Mouse (Mus musculus) embryonic facial prominence, embryonic 11.5 days (tissue): Measurements from ENCODE around the gene Slc20a1. TPM values are rescaled to one million over a fixed set of nuclear protein-coding genes. Genes with fewer than 3 reads are reported as not detected.

ENCODE experiments used
- ATAC-seq: fragments of 200-750 bp; cut with Nextera tagmentation; replicated peaks from 2 replicates; pipeline ENCODE4 v1.8.0; 2017; ENCODE audit warnings: low read depth; ENCODE audit not compliant: insufficient number of reproducible peaks, low FRiP score, low TSS enrichment
- DNase-seq: peaks from one replicate; pipeline ENCODE4 v3.0.0-alpha.2; 2015; ENCODE audit warnings: low spot score
- H3K27ac ChIP-seq: fragments of 300-500 bp; sonication (generic); replicated peaks from 2 replicates; pipeline ENCODE4 v1.5.1; 2014; ENCODE audit warnings: mild to moderate bottlenecking, low read depth, low read length, control low read depth
- H3K27me3 ChIP-seq: fragments of 300-500 bp; sonication (generic); 2 replicates; pipeline ENCODE4 v1.6.1; 2014; ENCODE audit warnings: mild to moderate bottlenecking, low read length, moderate library complexity, mixed read lengths; ENCODE audit not compliant: control insufficient read depth, insufficient read depth
- H3K36me3 ChIP-seq: fragments of 300-500 bp; sonication (generic); replicated peaks from 2 replicates; pipeline ENCODE4 v1.6.1; 2014; ENCODE audit warnings: low read depth, mild to moderate bottlenecking, low read length, moderate library complexity, mixed read lengths; ENCODE audit not compliant: control insufficient read depth, insufficient read depth
- H3K4me1 ChIP-seq: fragments of 300-500 bp; sonication (generic); 2 replicates; pipeline ENCODE4 v1.6.1; 2014; ENCODE audit warnings: low read length, mixed read lengths; ENCODE audit not compliant: control insufficient read depth, insufficient read depth
- H3K4me2 ChIP-seq: fragments of 300-500 bp; sonication (generic); 2 replicates; pipeline ENCODE4 v1.6.1; 2014; ENCODE audit warnings: low read depth, mild to moderate bottlenecking, control low read depth, low read length, moderate library complexity
- H3K4me3 ChIP-seq: fragments of 300-500 bp; sonication (generic); 2 replicates; pipeline ENCODE4 v1.5.1; 2014; ENCODE audit warnings: low read depth, low read length, control low read depth
- H3K9ac ChIP-seq: fragments of 300-500 bp; sonication (generic); replicated peaks from 2 replicates; pipeline ENCODE4 v1.6.1; 2014; ENCODE audit warnings: mild to moderate bottlenecking, control low read depth, low read length
- H3K9me3 ChIP-seq: fragments of 300-500 bp; sonication (generic); replicated peaks from 2 replicates; pipeline ENCODE4 v1.6.1; 2016; ENCODE audit warnings: mild to moderate bottlenecking, low read length, inconsistent platforms, mixed read lengths; ENCODE audit not compliant: control insufficient read depth
- WGBS: fragments of 180-500 bp; shearing (Covaris S2); extraction: QIAGEN DNeasy Blood & Tissue Kit; methylation state at CpG from one replicate; pipeline ENCODE4 v1.1.7; 2014; 5-methylcytosine and 5-hydroxymethylcytosine counted together
- polyA plus RNA-seq: library from polyadenylated mRNA; unstranded; fragments of >200 nt; fragmentation: Nextera tagmentation; extraction: Ambion mirVana; gene quantifications from 2 replicates; pipeline ENCODE4 v1.2.1, GENCODE M21; 2014

Slc20a1 gene
- polyA plus RNA-seq: 50.5 and 51.6 TPM in 2 replicates

- peak; percentile 99 for ATAC-seq
- Histone ChIP-seq H3K4me2 (peak within 1 kb of the TSS; percentile 89), H3K27ac (peak within 1 kb of the TSS; percentile 82), H3K4me3 (peak within 1 kb of the TSS; percentile 86), H3K27me3 (no peaks in the 10 kb centered on the region), H3K9me3 (no peaks in the 10 kb centered on the region), H3K36me3 (no peaks in the 10 kb centered on the region; the same call in none of the 2 replicates), H3K9ac (peak within 1 kb of the TSS; percentile 95), H3K4me1 (no peaks in the 10 kb centered on the region)
- under 1% methylated on average over 87 of the region's 96 CpGs for WGBS
- DNase-seq: peak; percentile 98
These were observed at the start of gene Slc20a1 for GRCm38 (mm10) chr2:129198436-129199327. Slc20a1 (plus strand) TSS chr2:129198764.

- 54% methylated on average over 2 of the region's 2 CpGs for WGBS
- no peaks in the 10 kb centered on the region for H3K27me3 ChIP-seq
- ATAC-seq (no peak), DNase-seq (peak; percentile 4)
- no peaks in the 10 kb centered on the region for H3K4me1 ChIP-seq
- no peaks in the 10 kb centered on the region for H3K9me3 ChIP-seq
- H3K9ac ChIP-seq: no peak overlapping the region
- no peak overlapping the region for H3K4me3 ChIP-seq
- no peak overlapping the region for H3K27ac ChIP-seq
- no peaks in the 10 kb centered on the region for H3K36me3 ChIP-seq
- no peak overlapping the region for H3K4me2 ChIP-seq
These were observed 49.7 kb upstream of the Slc20a1 start for GRCm38 (mm10) chr2:129148836-129149235.

GRCm38 (mm10) chr2:129150386-129150785, 48.2 kb upstream of the Slc20a1 start:
- no peaks in the 10 kb centered on the region for H3K27me3 ChIP-seq
- ATAC-seq (no peak), DNase-seq (no peak)
- H3K4me3 ChIP-seq: no peak overlapping the region
- H3K9me3 ChIP-seq: no peaks in the 10 kb centered on the region
- H3K4me2 ChIP-seq: no peak overlapping the region
- WGBS: 80% methylated on average over 5 of the region's 5 CpGs
- H3K27ac ChIP-seq: no peak overlapping the region
- H3K4me1 ChIP-seq: no peaks in the 10 kb centered on the region
- no peak overlapping the region for H3K9ac ChIP-seq
- no peaks in the 10 kb centered on the region for H3K36me3 ChIP-seq

- 90% methylated on average over 9 of the region's 9 CpGs for WGBS
These were observed 47.5 kb upstream of the Slc20a1 start for GRCm38 (mm10) chr2:129151111-129151510.

GRCm38 (mm10) chr2:129152751-129153150, 45.8 kb upstream of the Slc20a1 start:
- H3K9ac ChIP-seq: no peak overlapping the region
- no peaks in the 10 kb centered on the region for H3K27me3 ChIP-seq
- no peaks in the 10 kb centered on the region for H3K9me3 ChIP-seq
- H3K4me2 ChIP-seq: no peak overlapping the region
- H3K27ac ChIP-seq: no peak overlapping the region
- no peaks in the 10 kb centered on the region for H3K4me1 ChIP-seq
- WGBS: 79% methylated on average over 1 of the region's 1 CpGs
- ATAC-seq (no peak), DNase-seq (no peak)
- no peaks in the 10 kb centered on the region for H3K36me3 ChIP-seq
- no peak overlapping the region for H3K4me3 ChIP-seq

More at GRCm38 (mm10) chr2:129151111-129151510, 47.5 kb upstream of the Slc20a1 start:
- DNase-seq (no peak), ATAC-seq (no peak)
- Histone ChIP-seq H3K27me3 (no peaks in the 10 kb centered on the region), H3K4me1 (no peaks in the 10 kb centered on the region), H3K27ac (no peak overlapping the region), H3K9ac (no peak overlapping the region), H3K9me3 (no peaks in the 10 kb centered on the region), H3K4me2 (no peak overlapping the region), H3K4me3 (no peak overlapping the region), H3K36me3 (no peaks in the 10 kb centered on the region)

- WGBS: 77% methylated on average over 5 of the region's 5 CpGs
- Histone ChIP-seq H3K9ac (no peak overlapping the region), H3K9me3 (no peaks in the 10 kb centered on the region), H3K4me3 (no peak overlapping the region), H3K36me3 (no peaks in the 10 kb centered on the region), H3K27me3 (no peaks in the 10 kb centered on the region), H3K27ac (no peak overlapping the region), H3K4me1 (no peaks in the 10 kb centered on the region), H3K4me2 (no peak overlapping the region)
- DNase-seq: no peak
- no peak for ATAC-seq
These were observed 33.7 kb upstream of the Slc20a1 start for GRCm38 (mm10) chr2:129164815-129165214.

- ATAC-seq: no peak
- H3K36me3 ChIP-seq: no peaks in the 10 kb centered on the region
- H3K27ac ChIP-seq: no peak overlapping the region
These were observed 31.8 kb upstream of the Slc20a1 start for GRCm38 (mm10) chr2:129166466-129167463.

More at GRCm38 (mm10) chr2:129166466-129167463, 31.8 kb upstream of the Slc20a1 start:
- Histone ChIP-seq H3K27me3 (no peaks in the 10 kb centered on the region), H3K4me1 (no peaks in the 10 kb centered on the region), H3K4me2 (no peak overlapping the region), H3K4me3 (no peak overlapping the region), H3K9me3 (no peaks in the 10 kb centered on the region), H3K9ac (no peak overlapping the region)
- DNase-seq: no peak
- 78% methylated on average over 10 of the region's 10 CpGs for WGBS
